Mouse (Mus musculus): Measurements from ENCODE around the gene Gdf1. TPM values are rescaled to one million over a fixed set of nuclear protein-coding genes. Genes with fewer than 3 reads are reported as not detected.
A peak's percentile ranks its signal among the peaks of the same experiment; 100 is the strongest.

Gdf1 gene
- polyA plus RNA-seq, 1 experiment from 2014 or later, result 4.2 TPM

GRCm38 (mm10) chr8:70370476-70370875 lies 40.9 kb downstream of the Gdf1 start:
- H3K4me1 ChIP-seq, result peaks cover 33% of the 10 kb centered on the region
- no peak overlapping the region for H3K9ac ChIP-seq
- H3K4me2 ChIP-seq, result no peak overlapping the region
- no peak overlapping the region for H3K27ac ChIP-seq
- no peak for ATAC-seq (ENCODE audit: insufficient number of reproducible peaks, insufficient read depth, low FRiP score, low TSS enrichment, low read depth)
- no peaks in the 10 kb centered on the region for H3K36me3 ChIP-seq
- no peak overlapping the region for H3K4me3 ChIP-seq
- H3K9me3 ChIP-seq, result no peaks in the 10 kb centered on the region
- H3K27me3 ChIP-seq, result peaks cover 46% of the 10 kb centered on the region
- 69% methylated on average over 7 of the region's 7 CpGs for WGBS

- no peaks in the 10 kb centered on the region for H3K36me3 ChIP-seq
- no peak overlapping the region for H3K4me2 ChIP-seq
- H3K9me3 ChIP-seq, result no peaks in the 10 kb centered on the region
- no peak overlapping the region for H3K9ac ChIP-seq
- WGBS, result 42% methylated on average over 6 of the region's 6 CpGs
- peaks cover 61% of the 10 kb centered on the region for H3K27me3 ChIP-seq
- no peak overlapping the region for H3K27ac ChIP-seq
- H3K4me1 ChIP-seq, result peaks cover 42% of the 10 kb centered on the region
- ATAC-seq (ENCODE audit: insufficient number of reproducible peaks, insufficient read depth, low FRiP score, low TSS enrichment, low read depth), result no peak
- no peak overlapping the region for H3K4me3 ChIP-seq
Measured at GRCm38 (mm10) chr8:70371951-70372350, 42.3 kb downstream of the Gdf1 start.

- no peaks in the 10 kb centered on the region for H3K36me3 ChIP-seq
- H3K9me3 ChIP-seq, result no peaks in the 10 kb centered on the region
- 3% methylated on average over 47 of the region's 47 CpGs for WGBS
- H3K4me2 ChIP-seq, result peak within 1 kb of the TSS; percentile 66
- H3K27me3 ChIP-seq, result peaks cover 78% of the 10 kb centered on the region
- no peak for ATAC-seq (ENCODE audit: insufficient number of reproducible peaks, insufficient read depth, low FRiP score, low TSS enrichment, low read depth)
- no peak within 1 kb of the TSS for H3K27ac ChIP-seq
- peak within 1 kb of the TSS; percentile 44; the same call in 1 of the 2 replicates for H3K9ac ChIP-seq
- peaks cover 42% of the 10 kb centered on the region for H3K4me1 ChIP-seq
- H3K4me3 ChIP-seq, result peak within 1 kb of the TSS; percentile 43
Measured at GRCm38 (mm10) chr8:70373397-70374317, 44.0 kb downstream of the Gdf1 start, which contains the start of gene Comp. Comp (plus strand) TSS chr8:70373558.

- H3K4me1 ChIP-seq, result peaks cover 42% of the 10 kb centered on the region
- 0 out of 2 replicates have a peak overlapping the region, but pooled peaks have one; percentile 44 for H3K9ac ChIP-seq
- no peaks in the 10 kb centered on the region for H3K36me3 ChIP-seq
- ATAC-seq (ENCODE audit: insufficient number of reproducible peaks, insufficient read depth, low FRiP score, low TSS enrichment, low read depth), result 0 out of 2 replicates have a peak, but pooled peaks have one; percentile 45
- H3K4me2 ChIP-seq, result peak overlapping the region; percentile 66
- no peak overlapping the region for H3K27ac ChIP-seq
- H3K27me3 ChIP-seq, result peaks cover 86% of the 10 kb centered on the region
- peak overlapping the region; percentile 43 for H3K4me3 ChIP-seq
- H3K9me3 ChIP-seq, result no peaks in the 10 kb centered on the region
- whole genome bisulfite sequencing, result under 1% methylated on average over 53 of the region's 53 CpGs
Measured at GRCm38 (mm10) chr8:70374318-70374927, 44.8 kb downstream of the Gdf1 start.

GRCm38 (mm10) chr8:70375212-70375859 lies 45.7 kb downstream of the Gdf1 start:
- H3K9me3 ChIP-seq, result no peaks in the 10 kb centered on the region
- no peaks in the 10 kb centered on the region for H3K36me3 ChIP-seq
- ATAC-seq (ENCODE audit: insufficient number of reproducible peaks, insufficient read depth, low FRiP score, low TSS enrichment, low read depth), result no peak
- H3K27me3 ChIP-seq, result peaks cover 90% of the 10 kb centered on the region
- no peak overlapping the region for H3K9ac ChIP-seq
- H3K27ac ChIP-seq, result no peak overlapping the region
- WGBS, result 5% methylated on average over 35 of the region's 35 CpGs
- H3K4me2 ChIP-seq, result peak overlapping the region; percentile 66
- H3K4me3 ChIP-seq, result peak overlapping the region; percentile 43
- peaks cover 42% of the 10 kb centered on the region for H3K4me1 ChIP-seq

- peak overlapping the region; percentile 21 for H3K4me3 ChIP-seq
- peaks cover 42% of the 10 kb centered on the region for H3K4me1 ChIP-seq
- H3K27me3 ChIP-seq, result peaks cover 86% of the 10 kb centered on the region
- WGBS, result 6% methylated on average over 37 of the region's 37 CpGs
- no peaks in the 10 kb centered on the region for H3K9me3 ChIP-seq
- H3K36me3 ChIP-seq, result no peaks in the 10 kb centered on the region
- H3K4me2 ChIP-seq, result peak overlapping the region; percentile 47
- no peak for ATAC-seq (ENCODE audit: insufficient number of reproducible peaks, insufficient read depth, low FRiP score, low TSS enrichment, low read depth)
- H3K27ac ChIP-seq, result no peak overlapping the region
- peak overlapping the region; percentile 16; the same call in 1 of the 2 replicates for H3K9ac ChIP-seq
Measured at GRCm38 (mm10) chr8:70376275-70376741, 46.7 kb downstream of the Gdf1 start.

- 12% methylated on average over 15 of the region's 15 CpGs for WGBS
- ATAC-seq (ENCODE audit: insufficient number of reproducible peaks, insufficient read depth, low FRiP score, low TSS enrichment, low read depth), result no peak
Measured at GRCm38 (mm10) chr8:70377049-70377448, 47.4 kb downstream of the Gdf1 start.

GRCm38 (mm10) chr8:70380069-70380468 lies 50.5 kb downstream of the Gdf1 start:
- no peak overlapping the region for H3K9ac ChIP-seq
- peaks cover 12% of the 10 kb centered on the region for H3K36me3 ChIP-seq
- no peak overlapping the region for H3K4me2 ChIP-seq
- no peak overlapping the region for H3K4me3 ChIP-seq
- H3K4me1 ChIP-seq, result peaks cover 12% of the 10 kb centered on the region
- ATAC-seq (ENCODE audit: insufficient number of reproducible peaks, insufficient read depth, low FRiP score, low TSS enrichment, low read depth), result no peak
- H3K27me3 ChIP-seq, result peaks cover 48% of the 10 kb centered on the region
- WGBS, result 80% methylated on average over 12 of the region's 12 CpGs
- H3K9me3 ChIP-seq, result no peaks in the 10 kb centered on the region
- no peak overlapping the region for H3K27ac ChIP-seq

More at GRCm38 (mm10) chr8:70377049-70377448, 47.4 kb downstream of the Gdf1 start:
- Histone ChIP-seq H3K27ac (no peak overlapping the region), H3K4me1 (peaks cover 39% of the 10 kb centered on the region), H3K9me3 (no peaks in the 10 kb centered on the region), H3K9ac (0 out of 2 replicates have a peak overlapping the region, but pooled peaks have one; percentile 16), H3K27me3 (peaks cover 78% of the 10 kb centered on the region), H3K4me3 (peak overlapping the region; percentile 21; the same call in 1 of the 2 replicates), H3K36me3 (no peaks in the 10 kb centered on the region), H3K4me2 (0 out of 2 replicates have a peak overlapping the region, but pooled peaks have one; percentile 47)

Other genes with a start within 250 kb of the Gdf1 start
- 0.21 TPM in 1 of 2 replicates, not detected in the other for gene Hapln4, start 246.4 kb upstream of the Gdf1 start, polyA plus RNA-seq (2015; fragmentation: Nextera tagmentation; extraction: Ambion mirVana)
- 1.4 and 2.0 TPM in 2 replicates for gene Ncan, start 208.9 kb upstream of the Gdf1 start, polyA plus RNA-seq (2015; fragmentation: Nextera tagmentation; extraction: Ambion mirVana)
- 26.7 and 28.4 TPM in 2 replicates for gene Nr2c2ap, start 198.5 kb upstream of the Gdf1 start, polyA plus RNA-seq (2015; fragmentation: Nextera tagmentation; extraction: Ambion mirVana)
- gene Rfxank, start 190.7 kb upstream of the Gdf1 start, polyA plus RNA-seq (2015; fragmentation: Nextera tagmentation; extraction: Ambion mirVana), result 26.4 and 27.5 TPM in 2 replicates
- 56.1 and 57.4 TPM in 2 replicates for gene Borcs8, start 190.3 kb upstream of the Gdf1 start, polyA plus RNA-seq (2015; fragmentation: Nextera tagmentation; extraction: Ambion mirVana)
- gene Mef2b, start 190.1 kb upstream of the Gdf1 start, polyA plus RNA-seq (2015; fragmentation: Nextera tagmentation; extraction: Ambion mirVana), result 2.0 and 4.2 TPM in 2 replicates
- gene Tmem161a, start 157.5 kb upstream of the Gdf1 start, polyA plus RNA-seq (2015; fragmentation: Nextera tagmentation; extraction: Ambion mirVana), result 68.5 and 70.5 TPM in 2 replicates
- 4.9 and 5.5 TPM in 2 replicates for gene Slc25a42, start 117.5 kb upstream of the Gdf1 start, polyA plus RNA-seq (2015; fragmentation: Nextera tagmentation; extraction: Ambion mirVana)
- gene Sugp2, start 95.6 kb upstream of the Gdf1 start, polyA plus RNA-seq (2015; fragmentation: Nextera tagmentation; extraction: Ambion mirVana), result 39.7 and 43.3 TPM in 2 replicates
- 24.8 and 25.9 TPM in 2 replicates for gene Armc6, start 95.4 kb upstream of the Gdf1 start, polyA plus RNA-seq (2015; fragmentation: Nextera tagmentation; extraction: Ambion mirVana)
- 47.3 and 57.5 TPM in 2 replicates for gene Homer3, start 47.0 kb upstream of the Gdf1 start, polyA plus RNA-seq (2015; fragmentation: Nextera tagmentation; extraction: Ambion mirVana)
- 54.4 and 58.3 TPM in 2 replicates for gene Ddx49, start 27.3 kb upstream of the Gdf1 start, polyA plus RNA-seq (2015; fragmentation: Nextera tagmentation; extraction: Ambion mirVana)
- gene Cope, start 27.3 kb upstream of the Gdf1 start, polyA plus RNA-seq (2015; fragmentation: Nextera tagmentation; extraction: Ambion mirVana), result 315 and 327 TPM in 2 replicates
- gene Cers1, start 14.0 kb upstream of the Gdf1 start, polyA plus RNA-seq (2015; fragmentation: Nextera tagmentation; extraction: Ambion mirVana), result 9.3 and 9.4 TPM in 2 replicates
- gene Upf1, start 23.5 kb downstream of the Gdf1 start, polyA plus RNA-seq (2015; fragmentation: Nextera tagmentation; extraction: Ambion mirVana), result 20.3 and 22.1 TPM in 2 replicates
- 0.59 and 0.81 TPM in 2 replicates for gene Comp, start 43.7 kb downstream of the Gdf1 start, polyA plus RNA-seq (2015; fragmentation: Nextera tagmentation; extraction: Ambion mirVana)
- 26.6 and 28.1 TPM in 2 replicates for gene Crtc1, start 109.8 kb downstream of the Gdf1 start, polyA plus RNA-seq (2015; fragmentation: Nextera tagmentation; extraction: Ambion mirVana)
- gene Klhl26, start 147.2 kb downstream of the Gdf1 start, polyA plus RNA-seq (2015; fragmentation: Nextera tagmentation; extraction: Ambion mirVana), result 28.2 and 30.8 TPM in 2 replicates
- 32.3 and 34.8 TPM in 2 replicates for gene Tmem59l, start 157.5 kb downstream of the Gdf1 start, polyA plus RNA-seq (2015; fragmentation: Nextera tagmentation; extraction: Ambion mirVana)
- gene Crlf1, start 163.3 kb downstream of the Gdf1 start, polyA plus RNA-seq (2015; fragmentation: Nextera tagmentation; extraction: Ambion mirVana), result 152 and 159 TPM in 2 replicates
- gene Rex1bd, start 176.9 kb downstream of the Gdf1 start, polyA plus RNA-seq (2015; fragmentation: Nextera tagmentation; extraction: Ambion mirVana), result 169 and 178 TPM in 2 replicates
- 987 and 1,032 TPM in 2 replicates for gene Uba52, start 181.0 kb downstream of the Gdf1 start, polyA plus RNA-seq (2015; fragmentation: Nextera tagmentation; extraction: Ambion mirVana)
- gene Fkbp8, start 197.9 kb downstream of the Gdf1 start, polyA plus RNA-seq (2015; fragmentation: Nextera tagmentation; extraction: Ambion mirVana), result 297 and 306 TPM in 2 replicates
- gene Kxd1, start 198.1 kb downstream of the Gdf1 start, polyA plus RNA-seq (2015; fragmentation: Nextera tagmentation; extraction: Ambion mirVana), result 55.4 and 59.9 TPM in 2 replicates
- gene Ell, start 209.6 kb downstream of the Gdf1 start, polyA plus RNA-seq (2015; fragmentation: Nextera tagmentation; extraction: Ambion mirVana), result 20.6 and 21.3 TPM in 2 replicates

Measured in embryonic facial prominence, embryonic 13.5 days (tissue).